Mouse (Mus musculus) limb, embryonic 14.5 days (tissue): ENCODE measurements at regions not wholly inside any gene's neighbourhood (a gene's known extent, or its start where the extent isn't known, plus 50 kb on each side); places are given as distances from the start of the nearest gene placed in this dataset.

Experiments used
- ATAC-seq: fragments of 200-750 bp; cut with Nextera tagmentation; 2 replicates; pipeline ENCODE4 v1.8.0; 2017; ENCODE audit warnings: low read depth, moderate number of reproducible peaks, moderate TSS enrichment; ENCODE audit not compliant: low FRiP score
- DNase-seq: peaks from one replicate; pipeline ENCODE4 v3.0.0-alpha.2; 2015; ENCODE audit warnings: low spot score
- H3K27ac ChIP-seq: fragments of 300-500 bp; sonication (generic); replicated peaks from 2 replicates; pipeline ENCODE4 v1.5.1; 2014; ENCODE audit warnings: low read depth, mild to moderate bottlenecking, low read length, moderate library complexity, mixed read lengths
- H3K27me3 ChIP-seq: fragments of 300-500 bp; sonication (generic); 2 replicates; pipeline ENCODE4 v1.6.1; 2014; ENCODE audit warnings: low read length, mixed read lengths; ENCODE audit not compliant: control insufficient read depth, insufficient read depth
- H3K36me3 ChIP-seq: fragments of 300-500 bp; sonication (generic); 2 replicates; pipeline ENCODE4 v1.6.1; 2014; ENCODE audit warnings: mild to moderate bottlenecking, low read length, moderate library complexity, mixed read lengths; ENCODE audit not compliant: control insufficient read depth, insufficient read depth
- H3K4me1 ChIP-seq: fragments of 300-500 bp; sonication (generic); 2 replicates; pipeline ENCODE4 v1.6.1; 2014; ENCODE audit warnings: antibody characterized with exemption, low read length, mixed read lengths; ENCODE audit not compliant: control insufficient read depth, insufficient read depth
- H3K4me2 ChIP-seq: fragments of 300-500 bp; sonication (generic); replicated peaks from 2 replicates; pipeline ENCODE4 v1.6.1; 2014; ENCODE audit warnings: low read depth, mild to moderate bottlenecking, low read length, moderate library complexity; ENCODE audit not compliant: severe bottlenecking
- H3K4me3 ChIP-seq: fragments of 300-500 bp; sonication (generic); replicated peaks from 2 replicates; pipeline ENCODE4 v1.5.1; 2014; ENCODE audit warnings: low read length
- H3K9ac ChIP-seq: fragments of 300-500 bp; sonication (generic); 2 replicates; pipeline ENCODE4 v1.6.1; 2014; ENCODE audit warnings: mild to moderate bottlenecking, low read depth, low read length, moderate library complexity; ENCODE audit not compliant: severe bottlenecking
- H3K9me3 ChIP-seq: fragments of 300-500 bp; sonication (generic); 2 replicates; pipeline ENCODE4 v1.6.1; 2016; ENCODE audit warnings: low read length; ENCODE audit not compliant: control insufficient read depth
- POLR2A ChIP-seq: fragments of 200-500 bp; IDR thresholded peaks from 2 replicates; pipeline ENCODE4 v1.8.0; 2012; ENCODE audit warnings: inconsistent platforms, mild to moderate bottlenecking, moderate library complexity, borderline replicate concordance; ENCODE audit not compliant: insufficient read depth, insufficient read length; ENCODE audit errors: extremely low read depth
- WGBS: fragments of 180-500 bp; shearing (Covaris S2); extraction: QIAGEN DNeasy Blood & Tissue Kit; methylation state at CpG from one replicate; pipeline ENCODE4 v1.1.7; 2014; 5-methylcytosine and 5-hydroxymethylcytosine counted together

- ATAC-seq (no peak), DNase-seq (no peak)
- Histone ChIP-seq H3K36me3 (no peaks in the 10 kb centered on the region), H3K9me3 (no peaks in the 10 kb centered on the region), H3K27me3 (no peaks in the 10 kb centered on the region), H3K4me2 (no peak overlapping the region), H3K27ac (no peak overlapping the region), H3K9ac (no peak overlapping the region), H3K4me1 (peaks cover 19% of the 10 kb centered on the region), H3K4me3 (no peak overlapping the region)
- 74% methylated on average over 4 of the region's 4 CpGs for WGBS
- TF ChIP-seq POLR2A: no peak
These were observed 190.1 kb downstream of the Phlda1 start for GRCm38 (mm10) chr10:111695918-111696760.

- no peak overlapping the region for H3K4me3 ChIP-seq
- no peaks in the 10 kb centered on the region for H3K36me3 ChIP-seq
- ATAC-seq (no peak), DNase-seq (no peak)
- no peak overlapping the region for H3K4me2 ChIP-seq
- WGBS: 82% methylated on average over 2 of the region's 2 CpGs
- no peak overlapping the region for H3K9ac ChIP-seq
- TF ChIP-seq POLR2A: no peak
- H3K4me1 ChIP-seq: peaks cover 19% of the 10 kb centered on the region
- H3K9me3 ChIP-seq: no peaks in the 10 kb centered on the region
- H3K27me3 ChIP-seq: no peaks in the 10 kb centered on the region
- no peak overlapping the region for H3K27ac ChIP-seq
These were observed 190.9 kb downstream of the Phlda1 start for GRCm38 (mm10) chr10:111696987-111697386.

GRCm38 (mm10) chr10:111699557-111700508 lies 193.7 kb downstream of the Phlda1 start:
- no peaks in the 10 kb centered on the region for H3K9me3 ChIP-seq
- H3K36me3 ChIP-seq: no peaks in the 10 kb centered on the region
- no peak for TF ChIP-seq POLR2A
- H3K27ac ChIP-seq: no peak overlapping the region
- DNase-seq: peak; percentile 17
- H3K4me1 ChIP-seq: peaks cover 9% of the 10 kb centered on the region
- H3K4me3 ChIP-seq: no peak overlapping the region
- 29% methylated on average over 16 of the region's 16 CpGs for WGBS
- H3K4me2 ChIP-seq: 0 out of 2 replicates have a peak overlapping the region, but pooled peaks have one; percentile 20
- H3K9ac ChIP-seq: no peak overlapping the region
- ATAC-seq: no peak
- no peaks in the 10 kb centered on the region for H3K27me3 ChIP-seq

GRCm38 (mm10) chr10:111700570-111700969 lies 194.5 kb downstream of the Phlda1 start:
- DNase-seq (no peak), ATAC-seq (no peak)
- no peak for TF ChIP-seq POLR2A
- WGBS: 84% methylated on average over 3 of the region's 3 CpGs
- no peaks in the 10 kb centered on the region for H3K27me3 ChIP-seq
- H3K4me3 ChIP-seq: no peak overlapping the region
- no peak overlapping the region for H3K27ac ChIP-seq
- H3K9ac ChIP-seq: no peak overlapping the region
- no peaks in the 10 kb centered on the region for H3K36me3 ChIP-seq
- no peak overlapping the region for H3K4me2 ChIP-seq
- peaks cover 6% of the 10 kb centered on the region; the same call in 1 of the 2 replicates for H3K4me1 ChIP-seq
- H3K9me3 ChIP-seq: no peaks in the 10 kb centered on the region

GRCm38 (mm10) chr10:111701138-111701537 lies 195.1 kb downstream of the Phlda1 start:
- peaks cover 6% of the 10 kb centered on the region; the same call in 1 of the 2 replicates for H3K4me1 ChIP-seq
- H3K9ac ChIP-seq: no peak overlapping the region
- TF ChIP-seq POLR2A: no peak
- no peak for DNase-seq
- ATAC-seq: no peak
- no peak overlapping the region for H3K27ac ChIP-seq
- no peak overlapping the region for H3K4me2 ChIP-seq
- H3K36me3 ChIP-seq: no peaks in the 10 kb centered on the region
- H3K9me3 ChIP-seq: peaks cover 5% of the 10 kb centered on the region; the same call in 1 of the 2 replicates
- WGBS: 72% methylated on average over 4 of the region's 4 CpGs
- H3K4me3 ChIP-seq: no peak overlapping the region
- no peaks in the 10 kb centered on the region for H3K27me3 ChIP-seq
